Mouse (Mus musculus): ENCODE measurements around the gene Plcb4.

- TF ChIP-seq CTCF (IDR thresholded peaks at IDR 0.05) (0 out of 2 replicates have a peak, but pooled peaks have one; percentile 3), EP300 (IDR thresholded peaks at IDR 0.05) (no peak)
Observed at GRCm38 (mm10) chr2:135659391-135660180, 775 bp downstream of the Plcb4 start.

Data from lung, postnatal 0 days (tissue).